Mouse (Mus musculus) ovary, adult 18-20 months (tissue): Measurements from ENCODE around the gene A630023A22Rik.
A peak's percentile ranks its signal among the peaks of the same experiment; 100 is the strongest.

Experiments used
- DNase-seq: peaks from one replicate; pipeline ENCODE4 v3.0.0; 2022; ENCODE audit warnings: low spot score, mixed read lengths

The A630023A22Rik gene

DNA sequence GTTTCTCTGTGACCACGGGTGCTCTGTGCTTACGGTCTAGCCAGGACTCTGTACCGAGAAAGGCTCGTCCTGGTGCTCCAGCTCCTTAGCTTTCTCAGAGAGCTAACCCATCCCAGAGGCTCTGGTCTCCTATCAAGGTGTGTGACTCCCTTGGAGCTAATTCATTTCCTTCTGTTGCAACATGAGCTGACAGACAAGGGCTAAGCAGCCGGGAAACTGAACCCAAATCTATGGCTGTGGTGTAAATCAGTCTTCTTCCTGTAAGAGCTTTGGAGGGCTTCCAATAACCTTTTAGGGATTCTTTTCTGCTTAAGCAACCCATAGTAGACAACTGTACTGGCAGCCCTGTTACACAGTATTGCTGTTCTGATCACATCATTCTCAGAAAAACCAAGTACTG lies at the start of gene A630023A22Rik:
Gene A630023A22Rik, minus strand, starts transcription at position 154 of the 400 bp plus-strand sequence.
- DNase-seq, result no peak

DNA sequence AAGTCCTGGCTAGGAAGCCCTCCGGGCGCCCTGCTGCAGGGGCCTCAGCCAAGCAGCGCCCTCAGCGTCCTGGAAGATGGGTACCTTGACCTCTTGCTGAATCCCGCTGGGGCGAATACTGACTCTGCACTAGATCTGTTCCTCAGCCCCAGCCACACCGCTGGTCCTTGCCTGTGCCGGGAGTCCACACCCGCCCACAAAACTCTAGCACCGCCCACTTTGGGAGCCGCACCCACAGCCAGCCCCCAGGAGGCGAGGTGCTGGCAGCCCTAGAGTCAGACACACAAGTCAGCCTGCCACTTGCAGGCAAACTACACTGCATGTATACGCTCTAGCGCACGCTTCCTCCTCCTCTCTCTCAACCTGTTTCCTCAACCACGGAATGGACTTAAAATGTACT lies 49.8 kb upstream of the A630023A22Rik start, which contains the start of gene Npy4r:
Gene Npy4r, minus strand, starts transcription at position 148 of the 400 bp plus-strand sequence.
- peak; percentile 48 for DNase-seq

DNA sequence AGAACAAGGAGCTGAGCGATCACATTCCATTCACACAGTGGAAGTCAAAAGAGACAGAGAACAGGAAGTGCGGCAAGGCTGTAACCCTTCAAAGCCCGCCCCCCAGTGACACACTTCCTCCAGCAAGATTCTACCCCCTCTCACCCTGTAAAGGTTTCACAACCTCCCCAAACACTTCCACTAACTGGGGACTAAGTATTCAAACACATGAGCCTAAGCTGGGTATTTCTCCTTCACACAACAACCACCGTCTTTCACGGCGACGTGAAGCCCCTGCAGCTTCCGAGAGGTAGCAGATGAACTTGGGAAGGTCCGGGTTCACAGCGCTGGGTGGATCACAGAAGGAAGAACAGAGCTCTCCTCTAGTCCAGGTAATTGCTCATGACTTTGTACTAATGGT lies 40.4 kb upstream of the A630023A22Rik start:
- no peak for DNase-seq

DNA sequence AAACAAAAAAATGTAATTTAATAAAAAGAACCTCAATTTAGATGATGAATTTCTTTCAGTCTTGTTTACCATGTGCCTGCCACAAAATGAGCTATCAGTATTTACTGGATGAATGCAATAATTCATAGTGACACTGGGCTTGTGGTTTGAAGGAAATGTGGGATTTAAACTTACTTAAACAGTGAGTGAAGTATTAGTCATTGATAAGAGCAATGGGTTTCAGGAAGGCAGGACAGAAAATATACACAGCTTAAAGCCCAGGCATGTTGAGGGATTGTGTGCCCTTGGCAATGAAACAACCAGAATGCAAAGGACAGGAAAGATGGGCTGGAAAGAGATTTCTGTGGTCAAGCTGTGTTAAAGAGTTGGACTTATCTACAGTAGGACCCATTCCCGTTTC lies 39.8 kb upstream of the A630023A22Rik start:
- DNase-seq, result no peak

DNA sequence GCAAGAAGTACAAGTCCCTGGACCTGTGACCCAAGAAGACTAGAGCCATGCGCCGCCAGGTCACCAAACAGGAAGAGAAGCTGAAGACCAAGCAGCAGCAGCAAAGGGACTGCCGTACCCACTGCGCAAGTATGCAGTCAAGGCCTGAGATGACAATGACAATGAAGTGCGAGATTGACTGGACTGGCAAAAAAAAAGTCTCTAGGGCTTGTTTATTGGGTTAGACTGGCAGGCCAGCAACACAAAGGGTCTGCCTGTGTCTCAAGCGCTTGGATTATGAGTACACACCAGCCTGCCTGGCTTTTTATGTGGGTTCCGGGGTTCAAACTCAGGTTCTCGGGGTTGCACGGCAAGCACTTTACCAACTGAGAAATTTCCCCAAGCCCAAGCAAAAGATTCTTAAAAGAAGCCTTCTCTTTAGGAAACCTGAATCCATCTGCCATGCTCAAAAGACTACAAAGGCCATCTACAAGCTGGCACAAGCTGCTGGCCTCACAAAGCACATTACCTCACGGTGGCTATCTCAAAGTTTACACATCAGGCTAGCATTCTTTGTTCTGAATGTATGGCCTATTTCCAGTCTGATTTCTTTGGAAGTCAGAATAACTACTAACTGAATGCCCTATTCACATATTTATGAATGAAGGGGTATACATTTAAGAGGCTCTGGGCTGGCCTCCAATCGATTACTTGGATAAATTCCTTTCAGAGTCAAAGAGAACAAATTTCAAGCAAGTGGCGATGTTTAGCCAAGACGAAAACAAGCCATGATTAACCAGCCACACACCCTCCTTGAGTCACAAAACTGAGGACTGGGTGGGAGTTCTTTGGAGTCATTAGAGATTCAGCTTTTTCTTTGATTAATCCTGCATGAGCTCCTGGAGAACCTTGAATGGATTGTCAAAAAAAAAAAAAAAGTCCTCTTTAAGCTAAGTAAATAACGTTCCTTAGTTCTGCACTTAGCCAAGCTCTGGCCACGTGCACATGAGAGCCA lies 37.4 kb upstream of the A630023A22Rik start:
- no peak for DNase-seq

DNA sequence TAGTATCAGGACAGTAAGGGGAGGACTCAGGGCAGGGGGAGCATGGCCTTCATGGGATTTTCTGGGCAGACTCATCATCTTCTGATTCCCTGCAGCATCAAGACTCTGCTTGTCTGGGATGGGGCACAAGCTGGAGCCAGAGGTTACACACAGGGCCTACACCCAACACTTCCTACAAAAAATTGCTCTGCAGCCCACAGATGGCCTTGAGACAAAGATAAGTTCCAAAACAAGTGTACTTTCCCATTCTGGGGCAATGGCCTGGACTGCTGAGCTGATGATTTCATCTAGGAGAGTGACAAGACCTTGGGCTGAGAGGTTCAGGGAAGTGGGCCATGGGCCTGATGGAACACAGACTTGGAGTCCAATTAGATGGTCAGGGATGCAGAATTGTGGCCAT lies 32.8 kb upstream of the A630023A22Rik start:
- peak; percentile 16 for DNase-seq

DNA sequence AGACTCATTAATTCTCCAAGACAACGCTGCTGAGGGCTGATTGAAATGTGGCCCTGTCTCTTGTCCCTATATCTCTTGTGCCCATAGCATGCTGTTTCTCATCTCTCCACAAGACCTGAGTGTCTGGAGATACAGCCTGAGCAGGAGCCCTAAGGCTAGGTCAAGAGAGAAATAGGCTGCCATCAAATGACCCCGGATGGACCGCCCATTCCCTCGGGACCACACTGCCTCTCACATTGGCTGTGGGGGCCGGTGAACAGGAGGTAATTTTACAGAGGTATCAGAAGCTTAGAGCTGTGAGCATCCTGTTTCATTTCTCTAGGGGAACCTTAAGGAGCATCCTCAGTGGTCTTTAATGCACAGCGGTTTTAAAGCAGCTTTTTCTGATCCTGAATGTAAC lies 28.7 kb upstream of the A630023A22Rik start:
- no peak for DNase-seq

DNA sequence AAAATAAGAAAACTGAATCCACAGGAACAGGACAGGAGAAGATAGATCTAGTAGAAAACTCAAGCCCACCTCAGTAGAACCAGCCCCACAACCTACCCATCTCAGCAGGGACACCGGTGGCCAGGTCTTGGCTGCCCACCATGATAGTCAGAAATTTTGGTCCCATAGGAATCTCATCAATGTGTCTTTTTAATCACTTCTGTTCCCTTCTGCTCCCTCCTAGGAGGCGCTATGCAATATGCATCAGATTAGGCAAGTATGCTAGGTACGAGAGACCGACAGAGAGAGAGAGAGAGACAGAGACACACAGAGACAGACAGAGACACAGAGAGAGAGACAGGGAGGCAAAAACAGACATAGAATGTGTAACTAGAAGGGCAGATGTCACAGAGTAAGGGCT lies 19.1 kb upstream of the A630023A22Rik start:
- no peak for DNase-seq

DNA sequence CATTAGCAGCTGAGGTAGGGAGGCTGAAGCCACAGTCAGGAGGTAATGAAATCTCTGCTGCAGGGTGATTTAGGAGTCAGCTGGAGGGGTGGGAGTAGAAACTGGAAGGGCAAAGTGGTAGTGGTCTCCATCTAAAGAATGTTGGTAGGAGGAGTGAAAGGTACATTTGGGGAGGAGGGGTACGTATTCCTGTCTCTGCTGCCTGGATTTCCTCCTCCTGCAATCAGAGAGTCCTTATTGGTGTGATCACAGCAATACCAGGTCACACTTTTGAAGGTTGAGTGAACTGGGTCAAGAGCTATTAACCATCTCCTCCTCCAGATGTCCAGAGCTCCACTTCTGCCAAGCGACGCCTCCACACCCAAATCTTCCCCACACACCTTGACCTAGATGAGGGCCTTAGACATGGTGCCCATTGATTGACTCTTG lies 18.4 kb upstream of the A630023A22Rik start:
- no peak for DNase-seq

DNA sequence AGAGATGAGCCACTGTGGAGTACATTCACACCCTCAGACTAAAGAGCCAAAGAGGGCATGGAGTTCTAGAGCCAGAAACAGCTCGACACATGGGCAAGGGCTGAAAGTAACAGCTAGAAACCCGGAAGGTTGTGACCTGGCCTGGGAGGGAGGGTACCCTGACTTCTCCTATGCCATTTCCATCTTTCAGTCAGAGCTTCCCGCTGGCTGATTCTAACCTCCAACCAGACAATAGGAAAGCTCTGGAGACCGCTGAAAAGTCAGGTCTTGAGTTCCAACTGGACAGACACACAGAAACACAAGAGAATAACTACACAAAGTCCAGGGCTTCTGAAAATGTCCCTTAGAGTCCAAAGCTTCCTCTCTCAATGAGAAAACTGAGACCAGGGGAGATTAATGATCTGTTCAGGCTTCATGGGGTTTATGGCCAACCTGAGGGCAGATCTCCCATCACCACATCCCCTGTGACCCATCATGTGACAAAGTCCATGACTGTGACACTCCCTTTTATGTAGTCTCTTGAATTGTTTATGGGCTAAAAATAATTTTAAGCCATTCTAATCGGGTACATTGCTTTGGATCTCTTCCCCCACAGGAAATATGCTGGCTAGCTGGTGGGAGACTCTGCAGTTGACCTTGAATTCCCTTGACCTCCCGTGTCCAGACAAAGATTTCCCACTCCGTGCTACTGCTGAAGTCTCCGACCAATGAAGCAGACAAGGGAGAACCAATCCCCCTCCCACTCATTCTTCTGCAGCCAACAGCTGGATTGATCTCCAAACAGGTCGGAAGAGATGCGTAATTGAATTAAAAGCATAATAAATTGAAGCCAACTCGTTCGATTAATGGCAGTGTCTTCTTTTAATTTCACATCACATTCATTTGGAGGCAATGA lies 17.7 kb upstream of the A630023A22Rik start:
- DNase-seq, result no peak

DNA sequence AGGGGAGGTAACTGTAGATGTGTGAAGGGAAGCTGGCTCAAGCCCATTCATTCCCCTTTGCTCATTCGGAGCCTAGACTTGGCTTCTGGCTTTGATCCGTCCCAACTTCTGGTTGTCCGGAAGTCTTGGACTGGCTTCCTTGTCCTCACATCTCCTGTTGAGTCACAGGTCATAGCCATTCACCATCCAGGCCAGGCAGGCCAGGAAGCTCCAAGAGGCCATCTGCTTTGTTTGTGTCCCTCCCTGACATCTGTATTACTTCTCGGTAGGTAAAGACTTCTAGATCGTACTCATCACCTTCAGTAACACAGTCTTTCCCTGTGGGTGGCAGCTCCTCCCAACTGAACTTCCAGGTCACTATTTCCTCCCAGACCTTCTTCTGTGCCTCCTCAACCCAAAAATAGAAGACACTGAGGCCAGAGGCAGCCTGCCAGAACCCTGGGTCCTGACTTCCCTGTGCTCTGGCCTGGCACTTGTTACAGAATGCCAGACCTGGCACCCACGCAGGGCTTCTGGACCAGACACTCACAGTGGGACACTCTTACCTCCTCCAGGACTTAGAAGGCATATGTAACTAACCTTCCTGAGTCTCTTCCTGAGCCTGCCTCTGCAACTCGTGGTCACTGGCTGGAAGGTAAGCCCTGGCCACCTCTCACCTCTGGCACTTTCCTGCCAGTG lies 16.6 kb upstream of the A630023A22Rik start:
- DNase-seq, result no peak

DNA sequence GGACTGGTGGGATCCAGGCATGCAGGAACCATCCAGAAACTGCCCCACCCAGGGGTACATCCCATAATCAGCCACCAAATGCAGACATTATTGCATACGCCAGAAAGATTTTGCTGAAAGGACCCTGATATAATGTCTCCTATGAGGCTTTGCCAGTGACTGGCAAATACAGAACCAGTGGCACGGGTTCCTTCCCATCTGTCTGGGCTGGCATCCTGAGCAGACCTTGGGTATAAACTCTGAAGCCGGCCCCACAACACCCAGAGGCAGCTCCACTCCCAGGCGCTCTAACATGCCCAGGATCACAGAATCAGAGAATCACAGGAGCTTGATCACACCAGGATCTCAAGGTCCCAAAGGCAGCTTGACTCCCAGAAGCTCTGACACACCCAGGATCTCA lies 11.8 kb upstream of the A630023A22Rik start:
- DNase-seq, result no peak

DNA sequence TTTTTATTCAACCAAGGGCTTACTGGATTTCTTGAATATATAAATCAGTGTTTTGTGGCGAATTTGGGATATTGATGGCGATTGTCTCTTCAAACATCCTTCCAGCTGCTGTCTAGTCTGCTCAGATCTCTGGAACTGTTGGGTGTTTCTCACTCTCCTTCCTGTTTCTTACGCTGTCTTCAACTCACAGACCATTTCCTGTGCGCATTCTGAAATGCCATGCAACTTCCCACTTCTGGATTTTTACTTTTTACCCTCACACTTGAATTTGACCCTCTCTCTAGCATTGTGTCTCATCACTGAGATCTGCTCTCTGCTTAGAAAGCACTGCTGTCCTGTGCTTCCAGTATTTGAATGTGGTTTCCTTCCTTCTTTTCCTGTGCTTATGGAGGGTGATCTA lies 5.0 kb upstream of the A630023A22Rik start:
- no peak for DNase-seq

DNA sequence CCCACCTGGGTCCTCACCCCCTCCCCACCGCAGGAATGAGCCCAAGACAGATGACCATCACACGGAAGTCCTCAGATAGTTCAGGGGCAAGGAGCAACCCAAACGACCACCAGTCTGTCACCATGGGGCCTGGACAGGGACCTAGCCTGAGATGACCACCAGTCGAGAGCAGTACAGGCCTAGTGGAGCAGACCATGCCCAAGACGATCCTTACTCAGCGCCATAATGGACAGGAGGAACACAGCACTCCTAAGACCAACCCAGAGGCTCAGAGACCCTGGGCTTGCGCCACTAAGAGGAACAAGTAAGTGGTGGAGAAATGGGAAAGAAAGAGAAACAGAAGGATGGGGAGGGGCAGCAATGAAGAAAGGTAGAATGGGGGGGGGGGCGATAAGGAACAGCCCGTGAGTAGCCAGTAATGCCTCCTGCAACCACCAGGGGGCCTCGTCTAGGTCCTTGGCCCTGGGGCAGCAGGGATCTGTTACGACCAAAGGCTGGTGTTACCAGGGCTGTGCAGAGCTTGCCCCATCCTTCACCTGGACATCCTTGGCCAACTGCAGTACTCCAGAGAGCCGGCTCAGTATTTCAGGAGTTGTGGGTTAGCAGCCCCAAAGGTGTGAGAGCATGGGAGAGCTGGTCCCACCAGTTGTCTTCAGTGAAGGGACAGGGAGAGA lies 4.0 kb upstream of the A630023A22Rik start:
- no peak for DNase-seq

DNA sequence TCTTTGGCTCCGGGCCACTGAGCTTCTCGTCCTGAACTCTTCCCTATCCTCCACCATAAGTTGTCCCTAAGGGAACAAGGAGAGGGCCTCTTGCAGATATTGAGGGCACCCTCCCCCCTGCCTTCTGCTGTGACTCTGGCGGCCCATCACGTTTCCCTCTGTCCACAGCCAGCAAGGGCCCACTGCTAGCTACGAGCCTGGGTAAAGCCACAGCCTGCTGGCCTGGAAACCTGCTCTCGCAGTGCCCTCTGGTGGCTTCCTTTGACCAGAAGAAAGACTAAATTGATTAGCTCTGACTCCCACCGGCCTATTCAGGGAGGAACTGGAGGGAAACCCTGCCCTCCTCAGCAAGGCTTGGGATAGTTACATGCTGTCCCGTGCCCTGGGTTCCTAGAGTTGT lies 2.3 kb upstream of the A630023A22Rik start:
- peak; percentile 26 for DNase-seq

DNA sequence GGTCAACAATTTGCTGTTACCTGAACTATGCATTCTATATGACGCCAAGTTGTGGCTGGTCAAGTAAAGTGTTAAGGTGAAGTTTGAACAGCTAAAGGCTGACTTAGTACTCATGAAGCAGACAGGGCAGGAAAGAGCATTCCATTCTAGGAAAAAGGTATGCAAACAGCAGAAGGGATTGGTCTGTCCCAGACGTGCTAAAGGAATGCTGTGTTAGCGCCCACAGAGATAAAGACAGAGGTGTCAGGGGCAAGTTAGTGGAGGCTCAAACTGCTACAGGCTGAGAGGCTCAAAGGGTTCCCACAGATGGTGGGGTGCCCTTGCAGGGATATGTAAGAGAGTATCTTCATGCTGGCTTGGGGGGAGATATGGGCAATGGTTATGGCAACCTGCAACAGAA lies 1.3 kb upstream of the A630023A22Rik start:
- DNase-seq, result no peak

DNA sequence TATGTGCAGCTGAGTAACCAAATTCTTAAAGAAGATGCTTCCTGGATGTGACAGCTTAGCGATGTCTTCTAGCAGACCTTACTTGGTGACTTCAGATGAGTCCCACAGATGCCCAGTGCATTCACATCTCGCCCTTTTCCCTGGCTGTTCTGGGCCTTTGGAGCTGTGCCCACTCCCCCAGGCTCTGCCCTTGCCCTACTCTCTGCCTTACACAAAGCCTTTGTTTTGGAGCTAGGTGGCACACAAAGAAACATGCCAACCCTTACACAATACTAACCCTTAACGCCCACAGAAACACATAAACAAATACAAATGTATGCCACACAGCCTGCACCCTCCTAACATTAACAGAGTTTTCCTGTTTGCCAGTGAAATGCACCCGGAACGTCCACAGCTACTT lies 6.4 kb downstream of the A630023A22Rik start:
- DNase-seq, result no peak

DNA sequence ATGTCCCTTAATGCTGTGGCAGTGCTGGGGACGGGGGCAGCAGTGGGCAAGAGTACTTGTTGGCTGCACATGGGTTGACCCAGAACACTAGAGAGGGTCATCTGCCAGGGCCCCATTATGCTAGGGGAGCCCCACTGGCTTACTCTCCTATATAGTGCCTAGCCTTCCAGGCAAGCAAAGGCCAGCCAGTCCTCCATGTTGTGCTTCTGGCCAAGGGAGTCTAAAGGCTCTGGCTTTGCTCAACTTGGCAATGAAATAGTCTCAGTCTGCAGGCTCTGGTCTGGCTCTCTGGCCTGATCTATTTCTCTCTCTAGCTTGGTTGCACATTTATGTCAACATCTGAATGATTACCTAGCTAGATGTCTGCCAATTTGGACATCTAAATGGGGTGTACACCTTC lies 9.7 kb downstream of the A630023A22Rik start:
- DNase-seq, result no peak

DNA sequence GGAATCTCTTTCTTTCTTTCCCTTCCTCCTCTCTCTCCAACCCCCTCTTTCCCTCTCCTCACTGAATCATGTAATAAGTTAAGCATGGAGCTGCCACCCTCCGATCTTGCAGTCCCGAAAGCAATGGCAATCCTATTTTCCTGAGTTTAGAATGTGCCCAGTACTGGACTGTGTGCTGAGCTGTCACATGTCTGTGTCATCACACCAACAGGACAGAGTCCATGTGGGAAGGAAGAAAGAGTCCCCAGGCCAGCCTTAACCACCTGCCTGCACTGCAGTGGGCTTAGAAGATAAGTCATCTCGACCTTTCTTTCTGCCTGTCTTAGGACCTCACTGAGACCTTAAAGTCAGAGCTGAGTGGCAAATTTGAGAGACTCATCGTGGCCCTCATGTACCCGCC lies 11.1 kb downstream of the A630023A22Rik start:
- no peak for DNase-seq

DNA sequence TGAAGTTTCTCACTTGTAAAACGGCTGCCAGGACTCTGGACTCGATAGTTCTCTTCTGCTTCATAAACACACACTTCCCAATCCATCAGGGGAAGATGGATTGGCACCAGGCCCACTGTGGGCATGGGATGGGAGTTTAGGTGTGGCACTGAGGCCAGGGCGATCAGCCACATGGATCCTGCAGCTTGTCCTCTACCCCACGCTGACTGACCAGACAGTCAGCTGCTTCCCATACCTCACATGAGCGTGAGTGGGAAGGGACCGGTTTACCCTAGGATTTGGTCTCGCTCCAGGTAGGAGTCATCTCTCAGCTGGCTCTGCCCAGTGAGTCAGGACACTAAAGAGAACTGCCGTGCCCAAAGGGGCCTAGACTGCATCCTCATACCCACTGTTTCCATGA lies 12.8 kb downstream of the A630023A22Rik start:
- no peak for DNase-seq

DNA sequence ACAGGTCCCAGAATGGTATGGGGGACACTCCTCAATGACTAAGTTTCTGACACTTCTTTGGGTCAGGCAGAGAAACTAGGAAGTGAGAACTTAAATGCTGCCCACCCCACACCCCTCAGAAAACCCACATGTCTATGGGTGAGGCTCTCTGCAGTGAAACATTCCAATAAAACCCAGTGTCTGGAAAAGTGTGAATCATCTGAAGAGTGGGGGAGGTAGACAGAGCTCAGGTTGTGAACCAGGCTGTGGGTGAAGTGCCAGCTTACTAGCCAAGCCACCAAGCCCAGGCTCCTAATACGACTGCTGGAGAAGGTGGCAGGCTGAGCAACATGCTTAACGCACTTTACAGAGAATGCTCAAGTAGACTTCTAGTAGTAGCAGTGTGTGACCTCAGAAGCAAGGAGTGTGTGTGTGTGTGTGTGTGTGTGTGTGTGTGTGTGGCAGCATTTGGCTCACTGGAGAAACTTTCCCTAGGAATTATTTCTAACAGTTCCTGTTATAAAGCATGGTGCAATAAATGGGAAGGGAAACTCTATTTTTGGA lies 14.6 kb downstream of the A630023A22Rik start:
- no peak for DNase-seq
